Mouse (Mus musculus): Measurements from ENCODE around the gene Pick1. TPM values are rescaled to one million over a fixed set of nuclear protein-coding genes. Genes with fewer than 3 reads are reported as not detected.
"Not testable (repeated sequence)": the region's sequence is repeated elsewhere in the genome, so short reads cannot be mapped to it uniquely, and the experiment has no call there.

Gene Pick1
- polyA plus RNA-seq, 1 experiment from 2014 or later = 45.8 TPM

- Histone ChIP-seq H3K9me3 (no peaks in the 10 kb centered on the region), H3K27ac (0 out of 2 replicates have a peak overlapping the region, but pooled peaks have one; percentile 9), H3K4me3 (no peak overlapping the region), H3K9ac (no peak overlapping the region), H3K4me2 (no peak overlapping the region), H3K4me1 (peaks cover 20% of the 10 kb centered on the region; the same call in 1 of the 2 replicates), H3K27me3 (no peaks in the 10 kb centered on the region), H3K36me3 (no peaks in the 10 kb centered on the region)
- ATAC-seq (ENCODE audit: insufficient number of reproducible peaks, low FRiP score, low TSS enrichment, low read depth) = no peak
- WGBS = 35% methylated on average over 10 of the region's 10 CpGs
Measured at GRCm38 (mm10) chr15:79202575-79202974, 26.4 kb upstream of the Pick1 start.

GRCm38 (mm10) chr15:79208211-79208610 lies 20.8 kb upstream of the Pick1 start:
- Histone ChIP-seq H3K27ac (no peak overlapping the region), H3K4me3 (no peak overlapping the region), H3K9me3 (no peaks in the 10 kb centered on the region), H3K27me3 (no peaks in the 10 kb centered on the region), H3K36me3 (no peaks in the 10 kb centered on the region), H3K9ac (no peak overlapping the region), H3K4me1 (0 out of 2 replicates have a peak, but pooled peaks cover 4% of the 10 kb centered on the region), H3K4me2 (no peak overlapping the region)
- 74% methylated on average over 6 of the region's 6 CpGs for WGBS
- ATAC-seq (ENCODE audit: insufficient number of reproducible peaks, low FRiP score, low TSS enrichment, low read depth) = no peak

DNA sequence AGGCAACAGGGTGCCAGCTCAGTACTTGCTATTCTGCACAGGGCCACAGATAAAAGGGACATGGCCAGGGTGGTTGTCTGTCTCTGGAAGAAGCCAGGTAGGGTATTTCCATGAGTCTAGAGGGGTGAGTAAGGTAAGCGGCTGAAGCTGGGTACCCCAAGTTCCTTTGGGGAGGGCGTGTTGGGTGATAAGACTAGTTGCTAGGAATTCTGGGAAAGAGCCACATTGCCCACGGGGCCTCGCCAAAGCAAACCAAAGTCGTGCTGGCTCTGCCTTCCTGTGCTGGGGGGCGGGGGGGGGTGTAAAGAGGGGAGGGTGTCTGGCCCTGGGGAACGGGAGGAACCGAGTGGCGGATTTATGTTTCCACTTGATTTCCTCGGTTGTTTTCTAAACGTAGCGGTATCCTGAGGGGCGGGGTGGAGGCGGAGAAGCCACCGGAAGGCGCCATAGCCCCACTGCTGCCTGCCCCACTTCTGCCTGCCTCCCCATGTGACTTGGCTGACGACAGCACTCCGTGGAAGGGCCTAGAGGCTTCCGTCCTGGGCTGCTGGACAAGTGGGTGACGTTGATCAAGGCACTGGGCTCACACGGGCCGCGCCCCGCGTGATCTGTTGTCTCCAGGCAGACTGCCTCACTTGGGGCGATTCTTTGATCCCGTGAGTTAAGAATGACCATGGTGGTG lies 20.1 kb upstream of the Pick1 start:
- H3K36me3 ChIP-seq = no peaks in the 10 kb centered on the region
- H3K4me3 ChIP-seq = no peak overlapping the region
- H3K4me1 ChIP-seq = 0 out of 2 replicates have a peak, but pooled peaks cover 4% of the 10 kb centered on the region
- H3K27me3 ChIP-seq = no peaks in the 10 kb centered on the region
- no peak for ATAC-seq (ENCODE audit: insufficient number of reproducible peaks, low FRiP score, low TSS enrichment, low read depth)
- H3K4me2 ChIP-seq = no peak overlapping the region
- no peak overlapping the region for H3K27ac ChIP-seq
- no peaks in the 10 kb centered on the region for H3K9me3 ChIP-seq
- H3K9ac ChIP-seq = no peak overlapping the region
- 70% methylated on average over 27 of the region's 27 CpGs for WGBS

DNA sequence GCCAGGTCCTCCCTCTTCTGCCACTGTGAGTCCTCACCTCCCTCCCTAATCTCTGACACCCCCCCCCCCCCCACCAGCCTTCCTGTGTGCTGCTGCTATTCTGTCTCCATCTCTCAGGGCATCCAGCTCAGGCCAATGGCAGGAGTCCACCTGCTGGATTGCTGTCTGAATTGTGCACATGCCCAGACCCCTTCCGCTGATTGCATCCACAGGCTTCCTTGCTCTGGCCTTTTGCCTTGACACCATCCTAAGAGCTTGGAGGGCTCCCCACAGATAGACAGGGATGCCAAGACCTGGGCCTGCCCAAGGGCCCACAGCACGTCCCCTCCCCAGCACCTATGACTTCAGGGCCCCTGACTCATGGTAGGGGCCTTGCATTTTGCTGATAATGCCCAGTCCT lies 18.6 kb upstream of the Pick1 start:
- Histone ChIP-seq H3K9me3 (no peaks in the 10 kb centered on the region), H3K27ac (no peak overlapping the region)
- WGBS = 71% methylated on average over 2 of the region's 2 CpGs

GRCm38 (mm10) chr15:79212750-79213446 lies 16.1 kb upstream of the Pick1 start:
- H3K9ac ChIP-seq = no peak overlapping the region
- no peak overlapping the region for H3K4me2 ChIP-seq
- WGBS = 86% methylated on average over 26 of the region's 26 CpGs
- H3K4me1 ChIP-seq = 0 out of 2 replicates have a peak, but pooled peaks cover 4% of the 10 kb centered on the region
- no peak overlapping the region for H3K4me3 ChIP-seq
- no peak overlapping the region for H3K27ac ChIP-seq
- H3K9me3 ChIP-seq = no peaks in the 10 kb centered on the region
- no peaks in the 10 kb centered on the region for H3K36me3 ChIP-seq
- no peak for ATAC-seq (ENCODE audit: insufficient number of reproducible peaks, low FRiP score, low TSS enrichment, low read depth)
- no peaks in the 10 kb centered on the region for H3K27me3 ChIP-seq

More for the DNA sequence above, 18.6 kb upstream of the Pick1 start:
- no peak for ATAC-seq (ENCODE audit: insufficient number of reproducible peaks, low FRiP score, low TSS enrichment, low read depth)
- no peak overlapping the region for H3K4me3 ChIP-seq
- no peaks in the 10 kb centered on the region for H3K27me3 ChIP-seq
- 0 out of 2 replicates have a peak, but pooled peaks cover 4% of the 10 kb centered on the region for H3K4me1 ChIP-seq
- H3K9ac ChIP-seq = no peak overlapping the region
- no peak overlapping the region for H3K4me2 ChIP-seq
- no peaks in the 10 kb centered on the region for H3K36me3 ChIP-seq

- H3K4me1 ChIP-seq = 0 out of 2 replicates have a peak, but pooled peaks cover 4% of the 10 kb centered on the region
- 74% methylated on average over 6 of the region's 6 CpGs for WGBS
- H3K27me3 ChIP-seq = no peaks in the 10 kb centered on the region
- H3K4me3 ChIP-seq = no peak overlapping the region
- no peak overlapping the region for H3K27ac ChIP-seq
- no peak overlapping the region for H3K4me2 ChIP-seq
- no peak overlapping the region for H3K9ac ChIP-seq
- ATAC-seq (ENCODE audit: insufficient number of reproducible peaks, low FRiP score, low TSS enrichment, low read depth) = no peak
- H3K9me3 ChIP-seq = no peaks in the 10 kb centered on the region
- H3K36me3 ChIP-seq = no peaks in the 10 kb centered on the region
Measured at GRCm38 (mm10) chr15:79213591-79213990, 15.4 kb upstream of the Pick1 start.

DNA sequence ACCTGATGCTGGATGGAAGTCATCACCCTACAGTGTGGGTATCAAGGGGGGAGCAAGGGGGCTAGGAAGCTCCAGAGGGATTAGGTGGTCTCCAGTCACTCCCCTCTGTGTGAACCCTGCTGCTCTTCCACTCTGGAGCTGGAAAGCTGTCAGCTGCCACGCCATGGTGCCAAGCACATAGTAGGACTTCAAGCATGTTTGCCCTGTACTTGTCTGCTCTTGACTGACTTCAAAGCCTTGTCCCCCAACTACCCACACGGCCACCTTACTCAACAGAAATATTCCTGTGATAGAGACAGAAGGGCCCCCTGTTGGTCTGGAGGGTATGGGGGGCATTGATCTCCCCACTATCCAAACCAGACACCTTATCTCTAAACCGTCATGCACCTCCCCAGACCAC lies 12.8 kb upstream of the Pick1 start:
- no peaks in the 10 kb centered on the region for H3K9me3 ChIP-seq
- H3K4me1 ChIP-seq = 0 out of 2 replicates have a peak, but pooled peaks cover 4% of the 10 kb centered on the region
- H3K27ac ChIP-seq = no peak overlapping the region
- H3K27me3 ChIP-seq = no peaks in the 10 kb centered on the region
- no peaks in the 10 kb centered on the region for H3K36me3 ChIP-seq
- no peak overlapping the region for H3K9ac ChIP-seq
- H3K4me3 ChIP-seq = no peak overlapping the region
- ATAC-seq (ENCODE audit: insufficient number of reproducible peaks, low FRiP score, low TSS enrichment, low read depth) = no peak
- WGBS = 53% methylated on average over 3 of the region's 3 CpGs
- H3K4me2 ChIP-seq = no peak overlapping the region

- no peaks in the 10 kb centered on the region for H3K36me3 ChIP-seq
- no peaks in the 10 kb centered on the region for H3K4me1 ChIP-seq
- H3K4me3 ChIP-seq = no peak overlapping the region
- H3K27ac ChIP-seq = no peak overlapping the region
- H3K9ac ChIP-seq = no peak overlapping the region
- no peak overlapping the region for H3K4me2 ChIP-seq
- no peak for ATAC-seq (ENCODE audit: insufficient number of reproducible peaks, low FRiP score, low TSS enrichment, low read depth)
- H3K9me3 ChIP-seq = no peaks in the 10 kb centered on the region
- 0 out of 2 replicates have a peak, but pooled peaks cover 9% of the 10 kb centered on the region for H3K27me3 ChIP-seq
- WGBS = 0% methylated on average over 1 of the region's 1 CpGs
Measured at GRCm38 (mm10) chr15:79219572-79219971, 9.4 kb upstream of the Pick1 start.

- Histone ChIP-seq H3K9me3 (no peaks in the 10 kb centered on the region), H3K4me3 (no peak overlapping the region), H3K36me3 (no peaks in the 10 kb centered on the region), H3K9ac (no peak overlapping the region), H3K4me1 (peaks cover 5% of the 10 kb centered on the region; the same call in 1 of the 2 replicates), H3K27ac (no peak overlapping the region), H3K27me3 (0 out of 2 replicates have a peak, but pooled peaks cover 9% of the 10 kb centered on the region), H3K4me2 (no peak overlapping the region)
- no peak for ATAC-seq (ENCODE audit: insufficient number of reproducible peaks, low FRiP score, low TSS enrichment, low read depth)
- WGBS = 11% methylated on average over 5 of the region's 5 CpGs
Measured at GRCm38 (mm10) chr15:79223641-79224040, 5.3 kb upstream of the Pick1 start.

DNA sequence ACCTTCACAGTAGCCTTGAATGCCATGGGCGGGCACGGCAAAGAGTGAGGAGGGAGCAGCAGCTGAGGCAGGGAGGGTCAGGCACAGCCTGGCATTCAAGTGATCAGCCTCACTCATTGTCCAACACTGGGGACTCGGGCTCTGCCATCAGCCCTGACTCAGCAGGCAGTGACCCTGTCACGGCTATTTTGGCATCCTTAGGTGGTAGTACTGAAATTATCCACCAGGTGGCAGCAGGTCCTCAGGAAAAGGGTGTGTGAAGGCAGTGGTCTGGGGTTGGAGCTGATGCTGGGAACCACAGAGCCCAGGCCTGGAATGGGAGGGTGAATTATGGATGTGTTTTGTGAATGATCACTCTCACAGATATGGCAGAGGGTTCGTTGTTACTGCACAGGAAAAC lies 4.3 kb upstream of the Pick1 start:
- H3K27ac ChIP-seq = no peak overlapping the region
- H3K27me3 ChIP-seq = 0 out of 2 replicates have a peak, but pooled peaks cover 9% of the 10 kb centered on the region
- 12% methylated on average over 5 of the region's 5 CpGs for WGBS
- H3K4me1 ChIP-seq = peaks cover 9% of the 10 kb centered on the region
- no peaks in the 10 kb centered on the region for H3K9me3 ChIP-seq
- H3K36me3 ChIP-seq = no peaks in the 10 kb centered on the region
- H3K9ac ChIP-seq = no peak overlapping the region
- no peak overlapping the region for H3K4me3 ChIP-seq
- ATAC-seq (ENCODE audit: insufficient number of reproducible peaks, low FRiP score, low TSS enrichment, low read depth) = peak; percentile 35; the same call in 1 of the 2 replicates
- no peak overlapping the region for H3K4me2 ChIP-seq

DNA sequence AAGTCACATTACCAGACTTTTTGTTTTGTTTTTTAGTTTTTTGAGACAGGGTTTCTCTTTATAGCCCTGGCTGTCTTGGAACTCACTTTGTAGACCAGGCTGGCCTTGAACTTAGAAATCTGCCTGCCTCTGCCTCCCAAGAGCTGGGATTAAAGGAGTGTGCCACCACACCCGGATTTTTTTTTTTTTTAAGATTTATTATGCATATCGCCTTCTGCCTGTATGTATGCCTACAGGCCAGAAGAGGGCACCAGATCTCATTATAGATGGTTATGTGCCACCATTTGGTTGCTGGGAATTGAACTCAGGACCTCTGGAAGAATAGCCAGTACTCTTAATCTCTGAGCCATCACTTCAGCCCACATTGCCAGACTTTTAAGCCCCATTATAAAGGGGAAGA lies 3.2 kb upstream of the Pick1 start:
- not testable (repeated sequence) for H3K4me3 ChIP-seq; H3K27ac ChIP-seq; H3K9ac ChIP-seq; ATAC-seq (ENCODE audit: insufficient number of reproducible peaks, low FRiP score, low TSS enrichment, low read depth); H3K4me2 ChIP-seq; H3K9me3 ChIP-seq; H3K27me3 ChIP-seq; H3K36me3 ChIP-seq
- 65% methylated on average over 2 of the region's 2 CpGs for WGBS
- H3K4me1 ChIP-seq = peaks cover 14% of the 10 kb centered on the region

DNA sequence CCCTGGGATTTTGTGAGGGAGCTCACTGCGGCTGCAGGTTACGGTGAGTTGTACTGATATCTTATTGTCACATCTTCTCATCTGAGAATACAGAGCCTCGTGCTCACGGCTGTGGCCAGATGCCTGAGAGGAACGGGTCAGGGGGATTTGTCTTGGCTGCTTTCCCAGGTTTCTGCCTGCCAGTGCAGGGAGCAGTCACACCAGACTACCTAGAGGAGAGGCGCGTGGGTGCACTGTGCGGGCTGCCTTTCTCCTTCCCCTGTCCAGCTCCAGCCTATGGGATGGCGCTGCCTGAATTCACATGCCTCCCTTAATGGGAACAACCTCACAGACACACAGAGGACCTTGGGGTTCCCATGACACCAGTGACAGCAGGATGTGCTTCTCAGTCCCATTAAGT lies 6.3 kb downstream of the Pick1 start:
- ATAC-seq (ENCODE audit: insufficient number of reproducible peaks, low FRiP score, low TSS enrichment, low read depth) = no peak
- H3K4me3 ChIP-seq = no peak overlapping the region
- H3K27me3 ChIP-seq = no peaks in the 10 kb centered on the region
- no peak overlapping the region for H3K9ac ChIP-seq
- H3K4me1 ChIP-seq = no peaks in the 10 kb centered on the region
- H3K27ac ChIP-seq = peak overlapping the region; percentile 33; the same call in 1 of the 2 replicates
- no peak overlapping the region for H3K4me2 ChIP-seq
- WGBS = 70% methylated on average over 9 of the region's 9 CpGs
- peaks cover 70% of the 10 kb centered on the region for H3K36me3 ChIP-seq
- H3K9me3 ChIP-seq = no peaks in the 10 kb centered on the region
